Mouse (Mus musculus) MEL (cell line): Measurements from ENCODE around the gene Omd. TPM values are rescaled to one million over a fixed set of nuclear protein-coding genes. Genes with fewer than 3 reads are reported as not detected.

Source experiments
- DNase-seq: peaks from one replicate; pipeline ENCODE4 v3.0.0; 2011; ENCODE audit warnings: low read depth, low spot score
- H3K27ac ChIP-seq: 2 replicates; pipeline ENCODE4 v1.5.1; 2012; ENCODE audit warnings: low read depth, mild to moderate bottlenecking, control low read depth, low read length, moderate library complexity; ENCODE audit not compliant: control insufficient read depth
- H3K27me3 ChIP-seq, 2 experiments: fragments of 150-350 bp in 1 of 2; sonication (generic) in 1 of 2; 2 replicates each; pipeline ENCODE4 v1.6.1; 2012; ENCODE audit warnings: low read length in 2 of 2, mild to moderate bottlenecking in 2 of 2, improper control_type of control experiment in 1 of 2, moderate library complexity in 1 of 2; ENCODE audit not compliant: insufficient read depth in 2 of 2, control insufficient read depth in 1 of 2
- H3K36me3 ChIP-seq, 2 experiments: 2 replicates each; pipeline ENCODE4 v1.6.1; 2012 to 2014; ENCODE audit warnings: low read length in 2 of 2, improper control_type of control experiment in 1 of 2, inconsistent platforms in 1 of 2, mild to moderate bottlenecking in 1 of 2; ENCODE audit not compliant: insufficient read depth in 2 of 2, control insufficient read depth in 1 of 2
- H3K4me1 ChIP-seq, 2 experiments: fragments of 150-350 bp in 1 of 2; sonication (generic) in 1 of 2; 2 replicates each; pipeline ENCODE4 v1.6.1; 2012; ENCODE audit warnings: low read length in 2 of 2, improper control_type of control experiment in 1 of 2, mild to moderate bottlenecking in 1 of 2; ENCODE audit not compliant: insufficient read depth in 2 of 2, control insufficient read depth in 1 of 2
- H3K4me3 ChIP-seq, 2 experiments: fragments of 150-350 bp in 1 of 2; sonication (generic) in 1 of 2; 2 replicates each; pipeline ENCODE4 v1.5.1; 2012; ENCODE audit warnings: low read depth in 2 of 2, low read length in 2 of 2, mild to moderate bottlenecking in 2 of 2, moderate library complexity in 2 of 2, control low read depth in 1 of 2, improper control_type of control experiment in 1 of 2; ENCODE audit not compliant: control insufficient read depth in 1 of 2, insufficient read depth in 1 of 2
- H3K79me2 ChIP-seq: 2 replicates; pipeline ENCODE4 v1.6.1; 2012; ENCODE audit warnings: mild to moderate bottlenecking, low read length, moderate library complexity; ENCODE audit not compliant: control insufficient read depth, poor library complexity, insufficient read depth
- H3K9ac ChIP-seq: 2 replicates; pipeline ENCODE4 v1.6.1; 2012; ENCODE audit warnings: low read depth, mild to moderate bottlenecking, control low read depth, low read length, moderate library complexity; ENCODE audit not compliant: control insufficient read depth, poor library complexity, severe bottlenecking
- H3K9me3 ChIP-seq: fragments of 150-350 bp; sonication (generic); replicated peaks from 2 replicates; pipeline ENCODE4 v1.6.1; 2012; ENCODE audit warnings: mild to moderate bottlenecking, low read length, improper control_type of control experiment, moderate library complexity; ENCODE audit not compliant: insufficient read depth
- BHLHE40 ChIP-seq: IDR thresholded peaks from 2 replicates; pipeline ENCODE4 v1.6.1; 2012; ENCODE audit warnings: low read depth, mild to moderate bottlenecking, inconsistent platforms, low read length, improper control_type of control experiment, borderline replicate concordance
- CHD2 ChIP-seq: IDR thresholded peaks from 2 replicates; pipeline ENCODE4 v1.6.1; 2011; ENCODE audit warnings: low read length, improper control_type of control experiment
- EP300 ChIP-seq, 2 experiments: IDR thresholded peaks; 2 replicates each; pipeline ENCODE4 v1.6.1; 2011; ENCODE audit warnings: improper control_type of control experiment in 2 of 2, low read length in 2 of 2, low read depth in 1 of 2, mild to moderate bottlenecking in 1 of 2
- ETS1 ChIP-seq: IDR thresholded peaks from 2 replicates; pipeline ENCODE4 v1.6.1; 2012; ENCODE audit warnings: low read depth, mild to moderate bottlenecking, inconsistent platforms, low read length, improper control_type of control experiment, moderate library complexity
- GABPA ChIP-seq: IDR thresholded peaks from 2 replicates; pipeline ENCODE4 v1.6.1; 2012; ENCODE audit warnings: low read depth, mild to moderate bottlenecking, inconsistent platforms, low read length, improper control_type of control experiment, moderate library complexity
- GATA1 ChIP-seq: IDR thresholded peaks from 2 replicates; pipeline ENCODE4 v1.6.1; 2011; ENCODE audit warnings: low read depth, low read length, improper control_type of control experiment
- JUND ChIP-seq: IDR thresholded peaks from 2 replicates; pipeline ENCODE4 v1.6.1; 2011; ENCODE audit warnings: low read depth, mild to moderate bottlenecking, improper control_type of control experiment, low read length
- MAFK ChIP-seq: IDR thresholded peaks from 2 replicates; pipeline ENCODE4 v1.6.1; 2011; ENCODE audit warnings: low read depth, mild to moderate bottlenecking, low read length, improper control_type of control experiment, borderline replicate concordance
- MAX ChIP-seq: IDR thresholded peaks from 2 replicates; pipeline ENCODE4 v1.6.1; 2011; ENCODE audit warnings: low read length, improper control_type of control experiment
- MAZ ChIP-seq: IDR thresholded peaks from 2 replicates; pipeline ENCODE4 v1.6.1; 2012; ENCODE audit warnings: low read depth, mild to moderate bottlenecking, inconsistent platforms, low read length, improper control_type of control experiment
- MEF2A ChIP-seq: IDR thresholded peaks from 2 replicates; pipeline ENCODE4 v1.6.1; 2014; ENCODE audit warnings: low read depth, mild to moderate bottlenecking, inconsistent platforms, low read length, improper control_type of control experiment; ENCODE audit not compliant: poor library complexity, insufficient replicate concordance, severe bottlenecking; ENCODE audit errors: extremely low read depth
- MXI1 ChIP-seq: IDR thresholded peaks from 2 replicates; pipeline ENCODE4 v1.6.1; 2011; ENCODE audit warnings: mild to moderate bottlenecking, low read depth, low read length, improper control_type of control experiment
- NELFE ChIP-seq: IDR thresholded peaks from 2 replicates; pipeline ENCODE4 v1.6.1; 2011; ENCODE audit warnings: low read depth, low read length, improper control_type of control experiment
- POLR2A ChIP-seq, 2 experiments: IDR thresholded peaks; 2 replicates each; pipeline ENCODE4 v1.6.1; 2011 to 2012; ENCODE audit warnings: low read length in 2 of 2, mild to moderate bottlenecking in 2 of 2, control low read depth in 1 of 2, improper control_type of control experiment in 1 of 2, low read depth in 1 of 2, moderate library complexity in 1 of 2; ENCODE audit not compliant: control insufficient read depth in 1 of 2, insufficient read depth in 1 of 2, poor library complexity in 1 of 2
- POLR2AphosphoS2 ChIP-seq: IDR thresholded peaks from 2 replicates; pipeline ENCODE4 v1.6.1; 2011; ENCODE audit warnings: low read length, improper control_type of control experiment
- POLR2AphosphoS5 ChIP-seq: IDR thresholded peaks from 2 replicates; pipeline ENCODE4 v1.6.1; 2012; ENCODE audit warnings: low read depth, borderline replicate concordance, mild to moderate bottlenecking, inconsistent platforms, low read length, moderate library complexity, mixed read lengths
- RAD21 ChIP-seq: IDR thresholded peaks from 2 replicates; pipeline ENCODE4 v1.6.1; 2011; ENCODE audit warnings: mild to moderate bottlenecking, low read depth, low read length, improper control_type of control experiment
- SIN3A ChIP-seq: IDR thresholded peaks from 2 replicates; pipeline ENCODE4 v1.6.1; 2012; ENCODE audit warnings: low read length, improper control_type of control experiment, inconsistent platforms
- TAL1 ChIP-seq: IDR thresholded peaks from 2 replicates; pipeline ENCODE4 v1.6.1; 2012; ENCODE audit warnings: mild to moderate bottlenecking, inconsistent platforms, low read length, moderate library complexity, mixed read lengths
- UBTF ChIP-seq: IDR thresholded peaks from 2 replicates; pipeline ENCODE4 v1.6.1; 2012; ENCODE audit warnings: low read depth, mild to moderate bottlenecking, inconsistent platforms, low read length, improper control_type of control experiment, moderate library complexity, borderline replicate concordance; ENCODE audit not compliant: insufficient read depth
- USF2 ChIP-seq, 2 experiments: IDR thresholded peaks; 2 replicates each; pipeline ENCODE4 v1.6.1; 2011 to 2012; ENCODE audit warnings: improper control_type of control experiment in 2 of 2, low read length in 2 of 2, borderline replicate concordance in 1 of 2, inconsistent platforms in 1 of 2, low read depth in 1 of 2, mild to moderate bottlenecking in 1 of 2; ENCODE audit not compliant: insufficient read depth in 1 of 2
- ZC3H11A ChIP-seq: IDR thresholded peaks from 2 replicates; pipeline ENCODE4 v1.6.1; 2012; ENCODE audit warnings: low read depth, mild to moderate bottlenecking, inconsistent platforms, low read length, improper control_type of control experiment
- ZKSCAN1 ChIP-seq: IDR thresholded peaks from 2 replicates; pipeline ENCODE4 v1.6.1; 2012; ENCODE audit warnings: low read depth, mild to moderate bottlenecking, inconsistent platforms, low read length, improper control_type of control experiment, moderate library complexity
- polyA plus RNA-seq, 2 experiments: library from polyadenylated mRNA; stranded (reverse) in 1 of 2; unstranded in 1 of 2; fragments of >175 nt in 1 of 2; fragments of >200 nt in 1 of 2; gene quantifications; 2 replicates each; pipeline versions ENCODE4 v1.2.1 to v1.2.4; 2012; ENCODE audit warnings: low replicate concordance in 2 of 2, low read depth in 1 of 2; ENCODE audit not compliant: insufficient read length in 2 of 2, insufficient read depth in 1 of 2, missing spikeins in 1 of 2
- total RNA-seq: library from RNA; depleted of rRNA; stranded (reverse); fragments of 300-350 nt; gene quantifications from 2 replicates; pipeline ENCODE4 v1.2.3, GENCODE M21; 2012

Omd gene
- total and polyA plus RNA-seq, 3 experiments = 0.04 to 4.1 TPM; not detected in 1

DNA sequence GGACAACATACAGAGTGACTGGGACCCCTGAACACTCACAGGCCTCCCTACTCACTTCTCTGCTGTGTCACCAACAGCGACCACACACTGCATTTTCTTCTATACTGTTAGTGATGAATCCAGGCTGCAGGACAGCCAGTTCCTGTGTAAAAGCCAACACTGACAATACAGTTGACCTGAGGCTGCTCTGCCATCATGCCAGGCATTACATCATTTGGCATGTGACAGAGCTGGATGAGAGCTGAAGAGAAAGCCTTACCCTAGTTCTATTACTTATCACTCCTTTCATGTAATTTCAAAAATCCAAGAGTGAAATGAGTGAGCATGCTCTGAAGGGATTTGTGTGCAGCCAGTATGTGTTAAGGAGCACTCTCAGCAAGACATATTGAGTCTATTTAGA, 26.1 kb upstream of the Omd start:
- DNase-seq = no peak
- Histone ChIP-seq H3K27me3 (no peaks in the 10 kb centered on the region), H3K9ac (no peak overlapping the region), H3K4me3 (no peak overlapping the region), H3K9me3 (no peaks in the 10 kb centered on the region), H3K79me2 (0 out of 2 replicates have a peak, but pooled peaks cover 1% of the 10 kb centered on the region), H3K27ac (no peak overlapping the region), H3K36me3 (peaks cover 0 to 6% of the 10 kb centered on the region in 2 experiments; a peak in 2 of 4 replicates), H3K4me1 (peaks cover 6 to 8% of the 10 kb centered on the region in 2 experiments)
- no peak for TF ChIP-seq BHLHE40
- no peak for TF ChIP-seq ZC3H11A
- TF ChIP-seq POLR2A (IDR thresholded peaks at IDR 0.05; ENCODE audit: control insufficient read depth in 1 of 2, insufficient read depth in 1 of 2, low read depth in 1 of 2, low read length in 2 of 2, poor library complexity in 1 of 2) = no peak
- TF ChIP-seq MEF2A = no peak
- no peak for TF ChIP-seq POLR2AphosphoS2
- no peak for TF ChIP-seq ZKSCAN1
- no peak for TF ChIP-seq JUND
- TF ChIP-seq CHD2 = no peak
- no peak for TF ChIP-seq MAFK
- TF ChIP-seq UBTF = no peak
- TF ChIP-seq SIN3A = no peak
- no peak for TF ChIP-seq USF2 (IDR thresholded peaks at IDR 0.05; ENCODE audit: borderline replicate concordance in 1 of 2, insufficient read depth in 1 of 2, low read depth in 1 of 2, low read length in 2 of 2)

DNA sequence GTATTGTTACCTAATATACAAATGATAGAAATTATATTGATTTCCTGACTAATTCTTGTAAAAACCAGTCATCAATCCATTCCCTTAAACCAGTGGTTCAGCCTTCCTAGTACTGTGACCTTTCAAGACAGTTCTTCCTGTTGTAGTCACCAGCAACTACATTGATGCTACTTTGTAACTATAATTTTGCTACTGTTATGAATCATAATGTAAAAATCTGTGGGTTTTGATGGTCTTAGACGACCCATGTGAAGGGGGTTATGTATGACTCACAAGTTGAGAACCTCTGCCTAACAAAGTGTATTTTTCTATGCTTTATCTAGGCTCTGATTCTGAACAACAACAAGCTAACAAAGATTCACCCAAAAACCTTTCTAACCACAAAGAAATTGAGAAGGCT, 25.3 kb upstream of the Omd start:
- 0 out of 2 replicates have a peak, but pooled peaks cover 1% of the 10 kb centered on the region for H3K79me2 ChIP-seq
- no peaks in the 10 kb centered on the region for H3K27me3 ChIP-seq
- H3K27ac ChIP-seq = no peak overlapping the region
- no peak overlapping the region for H3K4me3 ChIP-seq
- TF ChIP-seq MAZ = no peak
- no peak for TF ChIP-seq ZKSCAN1
- no peak for TF ChIP-seq BHLHE40
- TF ChIP-seq NELFE = no peak
- TF ChIP-seq MAX = no peak
- TF ChIP-seq ETS1 = no peak
- TF ChIP-seq MXI1 = no peak
- no peak for TF ChIP-seq TAL1
- no peak for TF ChIP-seq USF2 (IDR thresholded peaks at IDR 0.05; ENCODE audit: borderline replicate concordance in 1 of 2, insufficient read depth in 1 of 2, low read depth in 1 of 2, low read length in 2 of 2)
- no peak for TF ChIP-seq CHD2
- no peak for TF ChIP-seq GABPA
- TF ChIP-seq GATA1 = no peak
- TF ChIP-seq UBTF = no peak
- no peak for TF ChIP-seq EP300 (IDR thresholded peaks at IDR 0.05; ENCODE audit: low read depth in 1 of 2, low read length in 2 of 2)
- TF ChIP-seq POLR2AphosphoS5 = no peak
- TF ChIP-seq RAD21 = no peak
- no peak for TF ChIP-seq ZC3H11A
- TF ChIP-seq POLR2A (IDR thresholded peaks at IDR 0.05; ENCODE audit: control insufficient read depth in 1 of 2, insufficient read depth in 1 of 2, low read depth in 1 of 2, low read length in 2 of 2, poor library complexity in 1 of 2) = no peak
- H3K9me3 ChIP-seq = no peaks in the 10 kb centered on the region
- DNase-seq = no peak
- no peak overlapping the region for H3K9ac ChIP-seq
- peaks cover 6 to 11% of the 10 kb centered on the region in 2 experiments for H3K4me1 ChIP-seq
- peaks cover 0 to 10% of the 10 kb centered on the region in 2 experiments; a peak in 2 of 4 replicates for H3K36me3 ChIP-seq
